Mouse (Mus musculus) brain, embryonic 14.5 days (tissue): ENCODE results near the gene Nfkb1. TPM values are rescaled to one million over a fixed set of nuclear protein-coding genes. Genes with fewer than 3 reads are reported as not detected.

Experiments
- DNase-seq: peaks from one replicate; pipeline ENCODE4 v3.0.0-alpha.2; 2011; ENCODE audit warnings: low read depth
- CTCF ChIP-seq: fragments of 200-500 bp; IDR thresholded peaks from 2 replicates; pipeline ENCODE4 v1.5.1; 2012; ENCODE audit warnings: inconsistent platforms, mild to moderate bottlenecking, moderate library complexity, borderline replicate concordance; ENCODE audit not compliant: insufficient read depth, insufficient read length; ENCODE audit errors: extremely low read depth
- POLR2A ChIP-seq: fragments of 200-500 bp; IDR thresholded peaks from 2 replicates; pipeline ENCODE4 v1.6.1; 2012; ENCODE audit warnings: mild to moderate bottlenecking, inconsistent platforms, borderline replicate concordance; ENCODE audit not compliant: poor library complexity, insufficient read depth, insufficient read length, severe bottlenecking; ENCODE audit errors: extremely low read depth
- polyA plus RNA-seq: library from polyadenylated mRNA; depleted of rRNA; stranded (reverse); fragments of >200 nt; gene quantifications from 2 replicates; pipeline ENCODE4 v1.2.3, GENCODE M21; 2012

Nfkb1 gene
- polyA plus RNA-seq, 1 experiment, result 25.5 TPM

- DNase-seq, result no peak
- TF ChIP-seq CTCF (no peak), POLR2A (no peak)
Measured at GRCm38 (mm10) chr3:135616730-135617129, 74.6 kb downstream of the Nfkb1 start.

DNA sequence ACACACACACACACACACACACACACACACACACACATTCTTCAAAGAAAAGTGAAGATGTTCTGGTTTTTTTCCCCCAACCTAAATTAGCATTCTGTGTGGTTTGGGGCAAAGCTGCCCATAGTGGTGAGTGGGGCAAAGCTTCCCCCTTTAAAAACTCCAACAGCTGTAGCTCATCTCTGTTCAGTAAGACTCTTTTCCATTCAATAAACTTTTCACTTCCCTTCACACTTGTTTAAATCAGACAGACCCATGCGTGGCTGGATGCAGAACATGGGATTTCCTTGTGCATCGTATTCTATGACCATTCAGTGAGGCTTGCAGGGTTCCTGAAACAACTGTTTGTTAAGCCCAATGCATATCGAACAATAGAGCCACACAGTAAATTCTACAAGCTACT is 77.0 kb downstream of the Nfkb1 start:
- DNase-seq, result no peak
- TF ChIP-seq CTCF (no peak), POLR2A (no peak)

- TF ChIP-seq POLR2A (no peak), CTCF (no peak)
- peak; percentile 83 for DNase-seq
Measured at GRCm38 (mm10) chr3:135610221-135610620, 81.1 kb downstream of the Nfkb1 start.

- TF ChIP-seq CTCF, result no peak
- no peak for TF ChIP-seq POLR2A
- no peak for DNase-seq
Measured at GRCm38 (mm10) chr3:135607660-135608473, 83.5 kb downstream of the Nfkb1 start.

GRCm38 (mm10) chr3:135607021-135607420 is 84.3 kb downstream of the Nfkb1 start:
- no peak for TF ChIP-seq POLR2A
- TF ChIP-seq CTCF, result no peak
- DNase-seq, result no peak

GRCm38 (mm10) chr3:135606592-135606991 is 84.8 kb downstream of the Nfkb1 start:
- no peak for TF ChIP-seq POLR2A
- no peak for TF ChIP-seq CTCF
- no peak for DNase-seq

DNA sequence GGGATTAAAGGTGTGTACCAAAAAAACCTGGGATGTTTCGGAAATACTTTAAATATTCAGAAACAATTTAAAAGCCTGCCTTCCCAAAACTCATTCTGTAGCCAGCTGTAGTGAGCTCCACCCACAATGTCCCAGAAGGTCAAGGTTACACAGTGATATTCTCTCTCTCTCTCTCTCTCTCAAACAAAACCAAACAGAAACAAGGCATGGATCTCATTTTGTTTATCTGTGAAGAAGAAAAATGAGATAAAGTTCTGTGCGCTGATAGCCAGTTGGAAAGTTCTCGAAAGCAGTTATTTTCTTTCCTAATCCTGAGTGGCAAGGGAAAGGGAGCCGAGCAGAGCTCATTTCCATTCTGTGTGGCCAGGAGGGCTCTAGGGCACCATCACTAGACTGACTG is 85.9 kb downstream of the Nfkb1 start:
- TF ChIP-seq POLR2A (no peak), CTCF (no peak)
- DNase-seq, result no peak

DNA sequence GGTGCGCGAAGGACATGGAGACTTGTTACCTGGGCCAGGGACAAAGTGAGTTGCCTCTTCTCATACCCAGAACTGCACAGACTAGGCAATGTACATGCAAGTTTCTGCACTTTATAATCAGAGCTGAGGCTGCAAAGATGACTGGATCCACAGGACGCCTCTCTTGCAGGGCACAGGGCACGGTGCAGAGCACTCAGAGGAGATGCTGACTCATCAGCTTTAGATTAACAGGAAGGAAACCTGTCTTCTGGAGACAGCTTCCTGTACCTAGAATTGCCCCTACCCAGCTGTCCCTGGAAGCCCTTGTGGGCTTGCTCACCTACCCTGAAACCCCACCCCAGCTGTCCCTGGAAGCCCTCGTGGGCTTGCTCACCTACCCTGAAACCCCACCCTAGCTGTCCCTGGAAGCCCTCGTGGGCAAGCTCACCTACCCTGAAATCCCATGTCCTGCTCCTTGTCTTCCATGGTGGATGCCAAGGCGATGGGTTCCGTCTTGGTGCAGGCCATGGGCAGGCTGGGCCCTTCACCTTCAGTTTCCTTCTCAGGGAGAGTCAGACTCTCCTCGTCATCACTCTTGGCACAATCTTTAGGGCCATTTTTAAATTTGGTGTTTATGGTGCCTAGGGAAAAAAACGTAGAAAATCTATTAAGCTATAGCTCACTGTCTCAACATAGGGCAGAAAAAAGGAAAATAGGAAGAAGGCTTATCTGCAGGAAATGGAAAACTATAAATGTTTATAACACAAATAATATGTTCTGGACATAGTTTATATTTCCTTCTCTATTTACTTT is 86.5 kb downstream of the Nfkb1 start:
- no peak for DNase-seq
- TF ChIP-seq POLR2A (no peak), CTCF (no peak)

GRCm38 (mm10) chr3:135602731-135603130 is 88.6 kb downstream of the Nfkb1 start:
- TF ChIP-seq POLR2A (no peak), CTCF (no peak)
- no peak for DNase-seq

- TF ChIP-seq CTCF (no peak), POLR2A (no peak)
- no peak for DNase-seq
Measured at GRCm38 (mm10) chr3:135598355-135598754, 93.0 kb downstream of the Nfkb1 start.

DNA sequence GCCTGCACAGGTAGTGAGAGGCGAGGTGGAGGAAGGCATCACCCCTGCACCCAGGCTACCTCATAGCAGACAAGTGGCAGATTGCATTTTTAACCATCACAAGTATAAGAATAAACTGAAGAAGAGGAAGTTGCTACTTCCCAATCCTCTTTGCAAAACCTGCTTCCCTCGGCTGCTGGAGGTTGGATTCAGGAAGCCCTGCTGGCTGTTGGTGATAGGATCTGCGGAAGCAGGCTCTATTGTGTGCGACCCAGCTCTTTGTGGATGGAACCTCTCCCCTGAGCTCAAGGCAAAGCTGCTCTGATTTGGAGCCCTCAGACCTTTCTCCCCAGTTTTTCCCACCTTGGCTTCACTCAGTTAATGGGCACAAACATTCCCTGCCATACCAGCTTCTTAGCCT is 94.3 kb downstream of the Nfkb1 start:
- TF ChIP-seq POLR2A (no peak), CTCF (no peak)
- no peak for DNase-seq
